ENCODE assay signal across 14 mouse cellular contexts in the genomic region with DNA sequence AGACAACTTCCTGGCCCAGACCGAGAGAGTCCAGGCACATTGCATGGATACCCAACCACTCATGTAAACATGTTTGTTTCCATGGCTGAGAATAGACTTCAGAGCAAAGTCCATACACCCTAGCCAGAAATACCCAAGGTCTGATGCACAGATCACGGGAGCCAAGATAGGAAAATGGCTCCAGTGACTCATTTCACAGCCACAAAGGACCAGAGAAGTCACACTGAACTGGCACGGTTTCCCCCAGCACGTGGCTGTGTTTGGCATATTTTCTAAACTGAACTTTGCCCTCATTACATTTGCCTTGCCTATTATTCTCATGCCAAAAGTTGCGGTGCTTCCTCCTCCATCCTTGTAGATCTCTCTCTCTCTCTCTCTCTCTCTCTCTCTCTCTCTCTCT. TPM values are rescaled to one million over a fixed set of nuclear protein-coding genes. Genes with fewer than 3 reads are reported as not detected.
DNase-seq lines count a peak whose midpoint lies in the region; ATAC-seq and TF ChIP-seq lines count a peak whose summit lies in the region.
"Had no signal": no experiment of that assay in that cellular context is flagged by ENCODE, and none has a peak within 500 bp of the region (broad histone marks: within the 10 kb centered on the region; RNA-seq: fewer than 3 reads in every experiment).

No protein-coding gene starts in this region.

- no peak for ATAC-seq in kidney, embryonic 16.5 days (ENCODE audit: low FRiP score, low TSS enrichment)
- ATAC-seq: midbrain, embryonic 16.5 days had no signal

- peaks cover 7% of the 10 kb centered on the region; the same call in 1 of the 2 replicates for H3K4me1 ChIP-seq in kidney, adult 2 months (ENCODE audit: control insufficient read depth, insufficient read depth, low read length)
- H3K4me1 ChIP-seq in kidney, embryonic 16.5 days (ENCODE audit: insufficient read depth, low read length) = peaks cover 10% of the 10 kb centered on the region
- H3K4me1 ChIP-seq in CH12.LX (ENCODE audit: control insufficient read depth in 1 of 2, insufficient read depth in 2 of 2) = no peaks in the 10 kb centered on the region; a peak in 1 of 4 replicates
- H3K4me1 ChIP-seq in midbrain, embryonic 10.5 days = peaks cover 15% of the 10 kb centered on the region

- TF ChIP-seq EP300 in CH12.LX (IDR thresholded peaks at IDR 0.05; ENCODE audit: low read length) = no peak

- in situ Hi-C loops in CH12.LX (cut with MboI; ENCODE audit: low pct_ligation_motif_present, low pct_unique_long_range_greater_than_20kb, low sequenced_read_pairs) = no loop called here

- H3K9ac ChIP-seq in kidney, embryonic 16.5 days (replicated peaks; ENCODE audit: low read length) = no peak overlapping the region
- no peak overlapping the region for H3K9ac ChIP-seq in CH12.LX (ENCODE audit: insufficient read depth, low read depth)
- H3K9ac ChIP-seq: hindbrain, embryonic 12.5 days; limb, embryonic 12.5 days had no signal

- 28% methylated on average over 5 of the region's 5 CpGs for WGBS in kidney, adult 2 months
- 70% methylated on average over 5 of the region's 5 CpGs for WGBS in kidney, embryonic 16.5 days
- 82% methylated on average over 5 of the region's 5 CpGs for WGBS in midbrain, embryonic 10.5 days

- TF ChIP-seq CTCF in kidney, adult 2 months (conservative IDR thresholded peaks at IDR 0.05; ENCODE audit: insufficient read depth, insufficient read length, low read depth, low read length) = no peak
- TF ChIP-seq CTCF in CH12.LX (conservative IDR thresholded peaks at IDR 0.05 in 1 of 2, IDR thresholded peaks at IDR 0.05 in 1 of 2; ENCODE audit: low read depth in 2 of 2, low read length in 2 of 2) = no peak

- no peak overlapping the region for H3K4me3 ChIP-seq in kidney, adult 2 months (ENCODE audit: insufficient read depth, low read depth, low read length)
- H3K4me3 ChIP-seq in kidney, embryonic 16.5 days (ENCODE audit: low read length) = no peak overlapping the region
- no peak overlapping the region for H3K4me3 ChIP-seq in CH12.LX (replicated peaks in 1 of 3; ENCODE audit: low read depth in 2 of 3, low read length in 2 of 3, poor library complexity in 1 of 3)
- no peak overlapping the region for H3K4me3 ChIP-seq in midbrain, embryonic 10.5 days
- H3K4me3 ChIP-seq: hindbrain, embryonic 12.5 days; limb, embryonic 12.5 days had no signal

- no peaks in the 10 kb centered on the region; the same call in 1 of the 2 replicates for H3K27me3 ChIP-seq in kidney, adult 2 months (replicated peaks; ENCODE audit: control insufficient read depth, insufficient read depth, low read length)
- 0 out of 2 replicates have a peak, but pooled peaks cover 5% of the 10 kb centered on the region for H3K27me3 ChIP-seq in kidney, embryonic 16.5 days (ENCODE audit: insufficient read depth, low read length)
- H3K27me3 ChIP-seq in CH12.LX (replicated peaks) = no peaks in the 10 kb centered on the region
- H3K27me3 ChIP-seq in midbrain, embryonic 10.5 days (ENCODE audit: low read depth, poor library complexity, severe bottlenecking) = peaks cover 25% of the 10 kb centered on the region

- H3K4me2 ChIP-seq in kidney, embryonic 16.5 days (replicated peaks; ENCODE audit: low read depth, low read length) = no peak overlapping the region
- H3K4me2 ChIP-seq in CH12.LX (ENCODE audit: insufficient read depth, low read depth, poor library complexity, severe bottlenecking) = no peak overlapping the region
- H3K4me2 ChIP-seq: hindbrain, embryonic 12.5 days; limb, embryonic 12.5 days had no signal

- no peaks in the 10 kb centered on the region for H3K79me2 ChIP-seq in CH12.LX (replicated peaks; ENCODE audit: control insufficient read depth, extremely low read depth, insufficient read depth, poor library complexity, severe bottlenecking)

- H3K9me3 ChIP-seq in kidney, embryonic 16.5 days (ENCODE audit: low read length) = no peaks in the 10 kb centered on the region
- H3K9me3 ChIP-seq in CH12.LX (replicated peaks; ENCODE audit: low read length) = no peaks in the 10 kb centered on the region
- no peaks in the 10 kb centered on the region for H3K9me3 ChIP-seq in midbrain, embryonic 10.5 days (replicated peaks)
- H3K9me3 ChIP-seq: hindbrain, embryonic 12.5 days; limb, embryonic 12.5 days had no signal

- H3K27ac ChIP-seq in kidney, adult 2 months (ENCODE audit: insufficient read depth, low read depth, low read length) = no peak overlapping the region
- H3K27ac ChIP-seq in kidney, embryonic 16.5 days (ENCODE audit: low read length) = no peak overlapping the region
- H3K27ac ChIP-seq in CH12.LX (ENCODE audit: insufficient read depth, low read depth) = no peak overlapping the region
- H3K27ac ChIP-seq in midbrain, embryonic 10.5 days (replicated peaks) = no peak overlapping the region
- H3K27ac ChIP-seq: hindbrain, embryonic 12.5 days; limb, embryonic 12.5 days had no signal

- DNase-seq in kidney, adult 2 months = peak; percentile 89
- no peak for DNase-seq in CH12.LX (ENCODE audit: extremely low read depth)
- DNase-seq in adrenal gland, postnatal 10 days = peak; percentile 67
- DNase-seq in kidney, postnatal 25 days = peak; percentile 67 to 76
- DNase-seq in midbrain, embryonic 10.5 days (ENCODE audit: low spot score) = no peak
- no peak for DNase-seq in layer of hippocampus, adult 9-10 months (ENCODE audit: low spot score)
- DNase-seq in embryo, embryonic 10 days (ENCODE audit: low spot score) = no peak

- no peaks in the 10 kb centered on the region for H3K36me3 ChIP-seq in kidney, adult 2 months (ENCODE audit: control insufficient read depth, insufficient read depth, low read length)
- no peaks in the 10 kb centered on the region for H3K36me3 ChIP-seq in kidney, embryonic 16.5 days (ENCODE audit: insufficient read depth, low read length)
- H3K36me3 ChIP-seq in CH12.LX (replicated peaks in 1 of 2; ENCODE audit: control insufficient read depth in 1 of 2, insufficient read depth in 1 of 2, low read length in 1 of 2) = no peaks in the 10 kb centered on the region
- H3K36me3 ChIP-seq in midbrain, embryonic 10.5 days = no peaks in the 10 kb centered on the region
- H3K36me3 ChIP-seq: hindbrain, embryonic 12.5 days; limb, embryonic 12.5 days had no signal

- no peak for TF ChIP-seq RAD21 in CH12.LX (IDR thresholded peaks at IDR 0.05; ENCODE audit: low read depth, low read length)

- no peak for TF ChIP-seq POLR2A in kidney, adult 2 months (IDR thresholded peaks at IDR 0.05; ENCODE audit: low read depth, low read length)
- TF ChIP-seq POLR2A in CH12.LX (IDR thresholded peaks at IDR 0.05; ENCODE audit: low read depth, low read length) = no peak

- dilution Hi-C loops in CH12.LX (cut with MboI; ENCODE audit: extremely low pct_ligation_motif_present, extremely low pct_unique_long_range_greater_than_20kb, low sequenced_read_pairs) = no loop called here

TF ChIP-seq in CH12.LX, 34 proteins besides CTCF, POLR2A, EP300 and RAD21:
- no peak for TF ChIP-seq JUND (conservative IDR thresholded peaks at IDR 0.05; ENCODE audit: low read depth, low read length)
- TF ChIP-seq MAFK (IDR thresholded peaks at IDR 0.05; ENCODE audit: insufficient replicate concordance, low read length) = no peak
- TF ChIP-seq SIN3A (IDR thresholded peaks at IDR 0.05; ENCODE audit: low read length) = no peak
- peak; percentile 78 for TF ChIP-seq BHLHE40 (IDR thresholded peaks at IDR 0.05; ENCODE audit: low read depth, low read length)
- no peak for TF ChIP-seq ZMIZ1 (IDR thresholded peaks at IDR 0.05; ENCODE audit: low read depth, low read length)
- TF ChIP-seq E2F4 (IDR thresholded peaks at IDR 0.05; ENCODE audit: insufficient replicate concordance, low read depth, low read length) = no peak
TF ChIP-seq in CH12.LX: peak in this region for 1.

RNA-seq across cellular contexts. Expression of gene 4930539E08Rik, which starts 1.9 kb away (rescaled TPM):
- 0.34 and 0.57 TPM in 2 replicates for polyA plus RNA-seq in kidney, adult 2 months (2012; rRNA removed)
- polyA plus RNA-seq in kidney, embryonic 16.5 days (2015; fragmentation: Nextera tagmentation; extraction: Ambion mirVana) = 0.17 and 0.63 TPM in 2 replicates
- total RNA-seq in CH12.LX (2012; rRNA removed) (1.4 TPM in 2 replicates), CH12.LX (2014; rRNA removed) (0.57 and 0.62 TPM in 2 replicates)
- 1.2 and 1.4 TPM in 2 replicates for polyA plus RNA-seq in CH12.LX (2012; ENCODE audit: insufficient read length, low read depth)
- under 1 TPM; 0.09 to 0.12 TPM for total RNA-seq in adrenal gland, postnatal 10 days (2021)
- 0.11 and 0.26 TPM in 2 replicates for polyA plus RNA-seq in midbrain, embryonic 10.5 days (2016; fragmentation: Nextera tagmentation; extraction: Ambion mirVana)

RNA-seq across cellular contexts. Expression of gene Pxt1, which starts 30.4 kb away (rescaled TPM):
- polyA plus RNA-seq in kidney, adult 2 months (2012; rRNA removed) = 0.12 and 0.13 TPM in 2 replicates
- 0.21 and 0.28 TPM in 2 replicates for polyA plus RNA-seq in kidney, embryonic 16.5 days (2015; fragmentation: Nextera tagmentation; extraction: Ambion mirVana)
- total RNA-seq in CH12.LX (2012; rRNA removed) (not detected in 2 replicates), CH12.LX (2014; rRNA removed) (not detected in 2 replicates)
- not detected in 2 replicates for polyA plus RNA-seq in CH12.LX (2012; ENCODE audit: insufficient read length, low read depth)
- total RNA-seq in adrenal gland, postnatal 10 days (2021) = under 1 TPM; 0.90 to 0.91 TPM
- polyA plus RNA-seq in midbrain, embryonic 10.5 days (2016; fragmentation: Nextera tagmentation; extraction: Ambion mirVana) = 0.22 TPM in 1 of 2 replicates, not detected in the other
- total RNA-seq: common myeloid progenitor, adult 5-6 weeks; layer of hippocampus, postnatal 14 days had no signal
- polyA plus RNA-seq: hindbrain, embryonic 12.5 days; midbrain, embryonic 16.5 days; neural tube, embryonic 14.5 days had no signal

RNA-seq across cellular contexts. Expression of gene Kctd20, which starts 38.5 kb away (rescaled TPM):
- 30.8 and 32.0 TPM in 2 replicates for polyA plus RNA-seq in kidney, adult 2 months (2012; rRNA removed)
- polyA plus RNA-seq in kidney, embryonic 16.5 days (2015; fragmentation: Nextera tagmentation; extraction: Ambion mirVana) = 89.5 and 92.1 TPM in 2 replicates
- total RNA-seq in CH12.LX (2012; rRNA removed) = 40.1 and 41.3 TPM in 2 replicates
- total RNA-seq in CH12.LX (2014; rRNA removed) = 62.9 and 68.5 TPM in 2 replicates
- polyA plus RNA-seq in CH12.LX (2012; ENCODE audit: insufficient read length, low read depth) = 68.6 and 85.2 TPM in 2 replicates
- total RNA-seq in adrenal gland, postnatal 10 days (2021) = 10 to 100 TPM; 76.1 to 76.7 TPM
- 107 and 114 TPM in 2 replicates for polyA plus RNA-seq in midbrain, embryonic 10.5 days (2016; fragmentation: Nextera tagmentation; extraction: Ambion mirVana)

RNA-seq across cellular contexts. Expression of gene Pnpla1, which starts 55.0 kb away (rescaled TPM):
- 0.04 TPM in 1 of 2 replicates, not detected in the other for polyA plus RNA-seq in kidney, adult 2 months (2012; rRNA removed)
- polyA plus RNA-seq in kidney, embryonic 16.5 days (2015; fragmentation: Nextera tagmentation; extraction: Ambion mirVana) = 0.08 TPM in 1 of 2 replicates, not detected in the other
- total RNA-seq in CH12.LX (2012; rRNA removed) = not detected in 2 replicates
- not detected in 2 replicates for total RNA-seq in CH12.LX (2014; rRNA removed)
- not detected in 2 replicates for polyA plus RNA-seq in CH12.LX (2012; ENCODE audit: insufficient read length, low read depth)
- total RNA-seq in adrenal gland, postnatal 10 days (2021) = not detected
- not detected in 2 replicates for polyA plus RNA-seq in midbrain, embryonic 10.5 days (2016; fragmentation: Nextera tagmentation; extraction: Ambion mirVana)
- total RNA-seq: common myeloid progenitor, adult 5-6 weeks had no signal
- polyA plus RNA-seq: hindbrain, embryonic 12.5 days; limb, embryonic 12.5 days; midbrain, embryonic 16.5 days had no signal

Comparison
In these comparisons a context has a peak if more than half of its experiments do, and no peak if none do; other contexts are left out.
1. DNase-seq: peak in kidney, adult 2 months (single experiment), adrenal gland, postnatal 10 days (single experiment) and kidney, postnatal 25 days (2 of 2); none in CH12.LX (single experiment), midbrain, embryonic 10.5 days (single experiment), layer of hippocampus, adult 9-10 months (single experiment) and embryo, embryonic 10 days (single experiment).